9 mouse cellular contexts compared by ENCODE assay signal in the genomic region with DNA sequence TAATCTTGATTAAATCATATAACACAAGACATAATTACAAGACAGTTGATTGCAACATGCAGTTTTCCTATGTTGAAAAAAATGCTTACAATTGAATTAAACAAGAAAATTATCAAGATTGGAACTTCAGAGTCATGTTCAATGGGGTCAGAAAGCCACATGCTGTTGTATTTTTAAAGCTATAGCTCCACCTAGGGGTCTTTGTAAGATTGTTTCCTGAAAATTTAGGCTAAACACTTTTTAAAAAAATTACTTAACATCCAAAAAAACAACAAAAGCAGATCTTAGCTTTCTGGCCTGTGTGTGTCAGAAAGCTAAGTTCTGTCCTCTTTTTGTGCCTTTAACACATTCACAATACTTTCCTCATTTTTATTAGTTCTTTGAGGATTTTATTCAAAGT. TPM values are rescaled to one million over a fixed set of nuclear protein-coding genes. Genes with fewer than 3 reads are reported as not detected.
DNase-seq lines count a peak whose midpoint lies in the region; ATAC-seq and TF ChIP-seq lines count a peak whose summit lies in the region.
"Had no signal": no experiment of that assay in that cellular context is flagged by ENCODE, and none has a peak within 500 bp of the region (broad histone marks: within the 10 kb centered on the region; RNA-seq: fewer than 3 reads in every experiment).

No protein-coding gene starts in this region.

- peak; percentile 68 for ATAC-seq in megakaryocyte progenitor cell, adult 5-6 weeks (replicated peaks; ENCODE audit: poor library complexity)
- ATAC-seq: midbrain, embryonic 13.5 days had no signal

- DNase-seq in layer of hippocampus, adult 2 months (ENCODE audit: low spot score in 2 of 2): no peak
- no peak for DNase-seq in layer of hippocampus, adult 11-12 months (ENCODE audit: low spot score)
- peak; percentile 48 for DNase-seq in ES-CJ7 (ENCODE audit: low read depth, low spot score)
- DNase-seq in adipocyte (ENCODE audit: low spot score): peak; percentile 75
- DNase-seq in adrenal gland, postnatal 25 days: no peak
- DNase-seq in ovary, postnatal 10 days (ENCODE audit: low spot score): no peak
- DNase-seq: adrenal gland, postnatal 10 days had no signal

- H3K4me3 ChIP-seq in layer of hippocampus, adult 2 months: no peak overlapping the region
- H3K4me3 ChIP-seq: midbrain, embryonic 13.5 days had no signal

- no peak overlapping the region for H3K27ac ChIP-seq in layer of hippocampus, adult 2 months
- H3K27ac ChIP-seq: midbrain, embryonic 13.5 days had no signal

- TF ChIP-seq CTCF in layer of hippocampus, adult 2 months (conservative IDR thresholded peaks at IDR 0.05): peak; percentile 86

RNA-seq across cellular contexts. Expression of a gene that starts 3.0 kb away (rescaled TPM):
- 1 to 10 TPM; 1.1 to 1.2 TPM for total RNA-seq in layer of hippocampus, adult 2 months (2021)
- total RNA-seq in megakaryocyte progenitor cell, adult 5-6 weeks (2015): not detected in 2 replicates
- total RNA-seq in megakaryocyte progenitor cell, adult 5-6 weeks (2017): not detected in 2 replicates
- total RNA-seq in adrenal gland, postnatal 25 days (2021): 0.55 and 0.62 TPM in 2 replicates

RNA-seq across cellular contexts. Expression of a gene that starts 30.8 kb away (rescaled TPM):
- total RNA-seq in layer of hippocampus, adult 2 months (2021): 1 to 10 TPM in 1 of 2 experiments, under 1 TPM in 1; 0.91 to 1.0 TPM
- total RNA-seq in megakaryocyte progenitor cell, adult 5-6 weeks (2015): 7.7 and 13.8 TPM in 2 replicates
- total RNA-seq in megakaryocyte progenitor cell, adult 5-6 weeks (2017): 2.4 and 2.9 TPM in 2 replicates
- 2.1 and 2.7 TPM in 2 replicates for total RNA-seq in adrenal gland, postnatal 25 days (2021)

Comparison
In these comparisons a context has a peak if more than half of its experiments do, and no peak if none do; other contexts are left out.
1. DNase-seq: peak in ES-CJ7 (single experiment) and adipocyte (single experiment); none in layer of hippocampus, adult 2 months (0 of 2), layer of hippocampus, adult 11-12 months (single experiment), adrenal gland, postnatal 25 days (single experiment) and ovary, postnatal 10 days (single experiment).